Mouse (Mus musculus): Measurements from ENCODE around the gene Ptx4. TPM values are rescaled to one million over a fixed set of nuclear protein-coding genes. Genes with fewer than 3 reads are reported as not detected.

Ptx4 gene
- polyA plus RNA-seq, 1 experiment = not detected

DNA sequence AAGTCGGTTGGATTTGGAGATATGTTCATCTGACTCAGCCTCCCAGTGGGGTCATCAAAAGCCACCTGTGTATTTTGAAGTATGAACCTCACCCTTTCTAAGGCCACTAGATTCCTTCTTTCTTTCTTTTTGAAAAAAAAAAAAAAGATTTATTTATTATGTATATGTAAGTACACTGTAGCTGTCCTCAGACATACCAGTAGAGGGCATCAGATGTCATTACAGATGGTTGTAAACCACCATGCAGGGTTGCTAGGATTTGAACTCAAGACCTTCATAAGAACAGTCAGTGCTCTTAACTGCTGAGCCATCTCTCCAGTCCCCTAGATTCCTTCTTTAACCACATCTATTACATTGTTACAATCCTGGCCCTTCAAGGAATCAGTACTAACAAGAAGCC is 9.5 kb downstream of the Ptx4 start:
- Histone ChIP-seq H3K36me3 (ENCODE audit: control insufficient read depth, insufficient read depth) (no peaks in the 10 kb centered on the region), H3ac (ENCODE audit: control insufficient read depth, insufficient read length, low read depth) (no peak overlapping the region), H3K27me3 (ENCODE audit: control insufficient read depth, insufficient read depth, insufficient read length) (no peaks in the 10 kb centered on the region), H3K79me2 (ENCODE audit: control insufficient read depth, insufficient read depth) (peaks cover 18% of the 10 kb centered on the region), H3K4me3 (ENCODE audit: insufficient read depth, poor library complexity, severe bottlenecking) (no peak overlapping the region), H3K79me3 (ENCODE audit: low read depth) (peaks cover 14% of the 10 kb centered on the region)
- TF ChIP-seq CEBPB (IDR thresholded peaks at IDR 0.05; ENCODE audit: low read depth) (no peak), USF1 (IDR thresholded peaks at IDR 0.05; ENCODE audit: low read depth) (no peak), MYOG (IDR thresholded peaks at IDR 0.05; ENCODE audit: control insufficient read depth, extremely low read depth, insufficient read length) (no peak), CTCF (IDR thresholded peaks at IDR 0.05; ENCODE audit: control insufficient read depth, insufficient read depth, insufficient read length) (no peak), MYOD1 (IDR thresholded peaks at IDR 0.05; ENCODE audit: control insufficient read depth, insufficient read length, low read depth) (no peak), FOSL1 (IDR thresholded peaks at IDR 0.05; ENCODE audit: insufficient read depth, low read length, poor library complexity, severe bottlenecking) (no peak), MAX (IDR thresholded peaks at IDR 0.05) (no peak)

- peaks cover 21% of the 10 kb centered on the region for H3K79me3 ChIP-seq (ENCODE audit: low read depth)
- TF ChIP-seq CTCF (IDR thresholded peaks at IDR 0.05; ENCODE audit: control insufficient read depth, insufficient read depth, insufficient read length) = no peak
- TF ChIP-seq FOSL1 (IDR thresholded peaks at IDR 0.05; ENCODE audit: insufficient read depth, low read length, poor library complexity, severe bottlenecking) = no peak
- TF ChIP-seq USF1 (IDR thresholded peaks at IDR 0.05; ENCODE audit: low read depth) = peak; percentile 100
- TF ChIP-seq MYOG (IDR thresholded peaks at IDR 0.05; ENCODE audit: control insufficient read depth, extremely low read depth, insufficient read length) = no peak
- no peak for TF ChIP-seq CEBPB (IDR thresholded peaks at IDR 0.05; ENCODE audit: low read depth)
- TF ChIP-seq MYOD1 (IDR thresholded peaks at IDR 0.05; ENCODE audit: control insufficient read depth, insufficient read length, low read depth) = no peak
- TF ChIP-seq MAX (IDR thresholded peaks at IDR 0.05) = peak; percentile 56
- H3K79me2 ChIP-seq (ENCODE audit: control insufficient read depth, insufficient read depth) = peaks cover 45% of the 10 kb centered on the region
- peak within 1 kb of the TSS; percentile 100 for H3ac ChIP-seq (ENCODE audit: control insufficient read depth, insufficient read length, low read depth)
- no peaks in the 10 kb centered on the region for H3K36me3 ChIP-seq (ENCODE audit: control insufficient read depth, insufficient read depth)
- peak within 1 kb of the TSS; percentile 71 for H3K4me3 ChIP-seq (ENCODE audit: insufficient read depth, poor library complexity, severe bottlenecking)
- no peaks in the 10 kb centered on the region for H3K27me3 ChIP-seq (ENCODE audit: control insufficient read depth, insufficient read depth, insufficient read length)
These were observed 12.7 kb downstream of the Ptx4 start, which contains the start of gene Clcn7 for GRCm38 (mm10) chr17:25133275-25133698. Gene Clcn7 (plus strand): TSS chr17:25133391.

DNA sequence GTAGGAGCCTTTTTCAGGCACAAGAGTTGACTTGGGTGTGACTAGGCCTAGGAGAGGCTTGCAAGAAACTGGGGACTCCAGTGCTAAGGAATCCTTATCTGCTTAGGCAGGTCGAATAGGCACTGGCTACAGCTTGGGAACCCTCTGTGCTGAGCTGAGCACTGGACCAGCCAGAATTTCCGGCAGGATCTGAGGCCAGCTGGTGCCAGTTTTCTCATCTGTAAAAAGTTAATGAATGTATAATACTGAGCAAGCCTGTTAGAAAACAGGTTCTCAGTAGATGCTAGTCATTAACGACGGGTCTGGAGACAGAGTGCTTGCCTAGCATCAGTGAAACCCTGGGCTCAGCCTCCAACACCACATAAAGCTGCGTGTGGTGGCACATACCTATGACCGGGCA is 15.1 kb downstream of the Ptx4 start:
- Histone ChIP-seq H3K27me3 (ENCODE audit: control insufficient read depth, insufficient read depth, insufficient read length) (no peaks in the 10 kb centered on the region), H3K36me3 (ENCODE audit: control insufficient read depth, insufficient read depth) (peaks cover 3% of the 10 kb centered on the region), H3K79me2 (ENCODE audit: control insufficient read depth, insufficient read depth) (peaks cover 66% of the 10 kb centered on the region), H3K4me3 (ENCODE audit: insufficient read depth, poor library complexity, severe bottlenecking) (no peak overlapping the region), H3K79me3 (ENCODE audit: low read depth) (peaks cover 29% of the 10 kb centered on the region), H3ac (ENCODE audit: control insufficient read depth, insufficient read length, low read depth) (no peak overlapping the region)
- TF ChIP-seq MYOG (IDR thresholded peaks at IDR 0.05; ENCODE audit: control insufficient read depth, extremely low read depth, insufficient read length) (no peak), CTCF (IDR thresholded peaks at IDR 0.05; ENCODE audit: control insufficient read depth, insufficient read depth, insufficient read length) (no peak), MYOD1 (IDR thresholded peaks at IDR 0.05; ENCODE audit: control insufficient read depth, insufficient read length, low read depth) (no peak), FOSL1 (IDR thresholded peaks at IDR 0.05; ENCODE audit: insufficient read depth, low read length, poor library complexity, severe bottlenecking) (no peak), MAX (IDR thresholded peaks at IDR 0.05) (no peak), USF1 (IDR thresholded peaks at IDR 0.05; ENCODE audit: low read depth) (no peak), CEBPB (IDR thresholded peaks at IDR 0.05; ENCODE audit: low read depth) (no peak)

DNA sequence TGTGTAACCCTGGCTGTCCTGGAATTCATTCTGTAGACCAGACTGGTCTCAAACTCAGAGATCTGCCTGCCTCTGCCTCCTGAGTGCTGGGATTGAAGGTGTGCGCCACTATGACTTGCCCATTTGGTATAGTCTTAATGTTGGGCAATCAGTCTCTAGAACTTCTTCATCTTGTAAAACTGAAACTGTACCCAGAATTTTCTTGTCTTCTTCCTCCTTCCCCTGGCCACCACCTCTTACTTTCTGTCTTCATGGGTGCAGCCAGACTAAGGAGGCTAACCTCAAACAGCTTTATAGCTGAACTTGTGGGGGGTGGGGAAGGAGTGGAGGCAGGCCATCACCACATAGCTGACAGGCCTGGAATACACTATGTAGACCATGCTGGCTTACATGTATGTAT is 18.2 kb downstream of the Ptx4 start:
- Histone ChIP-seq H3K36me3 (ENCODE audit: control insufficient read depth, insufficient read depth) (peaks cover 3% of the 10 kb centered on the region), H3K79me3 (ENCODE audit: low read depth) (peaks cover 36% of the 10 kb centered on the region), H3ac (ENCODE audit: control insufficient read depth, insufficient read length, low read depth) (no peak overlapping the region), H3K4me3 (ENCODE audit: insufficient read depth, poor library complexity, severe bottlenecking) (no peak overlapping the region), H3K79me2 (ENCODE audit: control insufficient read depth, insufficient read depth) (peaks cover 85% of the 10 kb centered on the region), H3K27me3 (ENCODE audit: control insufficient read depth, insufficient read depth, insufficient read length) (no peaks in the 10 kb centered on the region)
- no peak for TF ChIP-seq MYOG (IDR thresholded peaks at IDR 0.05; ENCODE audit: control insufficient read depth, extremely low read depth, insufficient read length)
- TF ChIP-seq FOSL1 (IDR thresholded peaks at IDR 0.05; ENCODE audit: insufficient read depth, low read length, poor library complexity, severe bottlenecking) = no peak
- TF ChIP-seq CEBPB (IDR thresholded peaks at IDR 0.05; ENCODE audit: low read depth) = no peak
- TF ChIP-seq USF1 (IDR thresholded peaks at IDR 0.05; ENCODE audit: low read depth) = no peak
- TF ChIP-seq MYOD1 (IDR thresholded peaks at IDR 0.05; ENCODE audit: control insufficient read depth, insufficient read length, low read depth) = no peak

- Histone ChIP-seq H3ac (ENCODE audit: control insufficient read depth, insufficient read length, low read depth) (no peak overlapping the region), H3K27me3 (ENCODE audit: control insufficient read depth, insufficient read depth, insufficient read length) (no peaks in the 10 kb centered on the region), H3K4me3 (ENCODE audit: insufficient read depth, poor library complexity, severe bottlenecking) (no peak overlapping the region), H3K79me3 (ENCODE audit: low read depth) (peaks cover 26% of the 10 kb centered on the region), H3K79me2 (ENCODE audit: control insufficient read depth, insufficient read depth) (peaks cover 74% of the 10 kb centered on the region), H3K36me3 (ENCODE audit: control insufficient read depth, insufficient read depth) (peaks cover 3% of the 10 kb centered on the region)
- TF ChIP-seq FOSL1 (IDR thresholded peaks at IDR 0.05; ENCODE audit: insufficient read depth, low read length, poor library complexity, severe bottlenecking) (no peak), CEBPB (IDR thresholded peaks at IDR 0.05; ENCODE audit: low read depth) (no peak), MYOG (IDR thresholded peaks at IDR 0.05; ENCODE audit: control insufficient read depth, extremely low read depth, insufficient read length) (no peak), CTCF (IDR thresholded peaks at IDR 0.05; ENCODE audit: control insufficient read depth, insufficient read depth, insufficient read length) (no peak), MYOD1 (IDR thresholded peaks at IDR 0.05; ENCODE audit: control insufficient read depth, insufficient read length, low read depth) (no peak), USF1 (IDR thresholded peaks at IDR 0.05; ENCODE audit: low read depth) (no peak)
These were observed 19.4 kb downstream of the Ptx4 start for GRCm38 (mm10) chr17:25139960-25140359.

- H3K36me3 ChIP-seq (ENCODE audit: control insufficient read depth, insufficient read depth) = peaks cover 21% of the 10 kb centered on the region
- no peak within 1 kb of the TSS for H3ac ChIP-seq (ENCODE audit: control insufficient read depth, insufficient read length, low read depth)
- no peak within 1 kb of the TSS for H3K4me3 ChIP-seq (ENCODE audit: insufficient read depth, poor library complexity, severe bottlenecking)
- H3K79me2 ChIP-seq (ENCODE audit: control insufficient read depth, insufficient read depth) = no peaks in the 10 kb centered on the region
- H3K27me3 ChIP-seq (ENCODE audit: control insufficient read depth, insufficient read depth, insufficient read length) = no peaks in the 10 kb centered on the region
- no peaks in the 10 kb centered on the region for H3K79me3 ChIP-seq (ENCODE audit: low read depth)
- TF ChIP-seq MAX (IDR thresholded peaks at IDR 0.05) (no peak), MYOG (IDR thresholded peaks at IDR 0.05; ENCODE audit: control insufficient read depth, extremely low read depth, insufficient read length) (no peak), CEBPB (IDR thresholded peaks at IDR 0.05; ENCODE audit: low read depth) (no peak), FOSL1 (IDR thresholded peaks at IDR 0.05; ENCODE audit: insufficient read depth, low read length, poor library complexity, severe bottlenecking) (no peak), USF1 (IDR thresholded peaks at IDR 0.05; ENCODE audit: low read depth) (no peak), MYOD1 (IDR thresholded peaks at IDR 0.05; ENCODE audit: control insufficient read depth, insufficient read length, low read depth) (no peak)
These were observed 41.6 kb downstream of the Ptx4 start, which contains the start of gene Ccdc154 for GRCm38 (mm10) chr17:25162161-25162560. Gene Ccdc154 (plus strand): TSS chr17:25162461.

All from C2C12 (cell line).